In the genomic region with DNA sequence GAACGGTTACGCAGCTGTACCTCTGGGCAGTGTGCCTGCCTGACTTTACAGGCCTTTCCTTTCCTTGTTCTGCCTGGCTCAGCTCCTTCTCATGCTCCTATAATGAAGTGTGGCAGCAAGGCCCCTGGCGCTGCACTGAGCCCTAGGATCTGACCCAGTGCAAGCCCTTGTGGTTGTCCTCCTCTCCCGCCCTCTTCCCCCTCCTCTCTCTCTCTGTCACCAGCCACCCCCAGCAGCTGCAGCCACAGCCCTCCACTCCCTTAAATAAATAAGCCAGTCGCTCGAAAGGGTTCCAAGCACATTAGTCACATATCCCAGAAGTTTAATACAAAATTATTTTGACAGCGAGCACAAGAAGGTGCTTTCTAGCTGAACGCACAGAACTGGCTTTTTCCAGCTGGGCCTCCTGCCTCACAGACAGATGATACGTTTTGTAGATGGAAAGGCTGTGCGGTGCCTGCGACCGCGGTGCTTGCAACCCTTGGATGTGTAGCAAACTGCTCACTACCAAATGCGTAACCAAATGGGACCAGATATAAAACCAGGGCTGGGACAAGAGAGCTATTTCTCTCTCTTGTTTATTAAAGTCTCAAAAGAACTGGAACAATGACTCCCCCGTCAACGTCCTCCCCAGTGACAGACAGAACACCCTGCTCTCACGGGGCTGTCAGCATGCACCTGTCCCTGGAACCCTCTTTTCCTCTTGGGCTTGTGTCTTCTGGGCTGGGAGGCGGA, we compare ENCODE assay signal across 8 mouse cellular contexts.
DNase-seq lines count a peak whose midpoint lies in the region; ATAC-seq and TF ChIP-seq lines count a peak whose summit lies in the region.

No protein-coding gene starts in this region.

- no peak overlapping the region for H3K4me2 ChIP-seq in kidney, postnatal 0 days (ENCODE audit: low read length)
- peak overlapping the region; percentile 28; the same call in 1 of the 2 replicates for H3K4me2 ChIP-seq in embryonic facial prominence, embryonic 13.5 days
- peak overlapping the region; percentile 17; the same call in 1 of the 2 replicates for H3K4me2 ChIP-seq in lung, embryonic 16.5 days (ENCODE audit: low read depth, low read length)

- no peaks in the 10 kb centered on the region for H3K36me3 ChIP-seq in kidney, postnatal 0 days (ENCODE audit: insufficient read depth, low read length)
- no peaks in the 10 kb centered on the region for H3K36me3 ChIP-seq in embryonic facial prominence, embryonic 13.5 days
- no peaks in the 10 kb centered on the region for H3K36me3 ChIP-seq in lung, embryonic 16.5 days (ENCODE audit: control insufficient read depth, insufficient read depth, low read length)

- TF ChIP-seq CTCF in kidney, postnatal 0 days (IDR thresholded peaks at IDR 0.05; ENCODE audit: low read depth), result no peak

- no peak overlapping the region for H3K4me3 ChIP-seq in kidney, postnatal 0 days (replicated peaks; ENCODE audit: low read depth, low read length)
- H3K4me3 ChIP-seq in embryonic facial prominence, embryonic 13.5 days, result no peak overlapping the region
- no peak overlapping the region for H3K4me3 ChIP-seq in lung, embryonic 16.5 days (ENCODE audit: low read length)

- no peaks in the 10 kb centered on the region for H3K27me3 ChIP-seq in kidney, postnatal 0 days (ENCODE audit: insufficient read depth, low read length)
- H3K27me3 ChIP-seq in embryonic facial prominence, embryonic 13.5 days, result no peaks in the 10 kb centered on the region
- no peaks in the 10 kb centered on the region for H3K27me3 ChIP-seq in lung, embryonic 16.5 days (ENCODE audit: control insufficient read depth, insufficient read depth, low read depth, low read length)

- no peak overlapping the region for H3K9ac ChIP-seq in kidney, postnatal 0 days (ENCODE audit: low read depth, low read length)
- 0 out of 2 replicates have a peak overlapping the region, but pooled peaks have one; percentile 33 for H3K9ac ChIP-seq in embryonic facial prominence, embryonic 13.5 days
- 0 out of 2 replicates have a peak overlapping the region, but pooled peaks have one; percentile 17 for H3K9ac ChIP-seq in lung, embryonic 16.5 days (ENCODE audit: low read length)

- 0 out of 2 replicates have a peak, but pooled peaks have one; percentile 34 for ATAC-seq in kidney, postnatal 0 days (replicated peaks; ENCODE audit: low FRiP score, low read depth)
- peak; percentile 80 for ATAC-seq in embryonic facial prominence, embryonic 13.5 days (ENCODE audit: insufficient number of reproducible peaks, insufficient read depth, low FRiP score, low TSS enrichment, low read depth)
- ATAC-seq in lung, embryonic 16.5 days (ENCODE audit: low read depth), result peak; percentile 92

- WGBS in kidney, postnatal 0 days, result 36% methylated on average over 18 of the region's 18 CpGs
- WGBS in embryonic facial prominence, embryonic 13.5 days, result 33% methylated on average over 18 of the region's 18 CpGs
- 21% methylated on average over 18 of the region's 18 CpGs for WGBS in lung, embryonic 16.5 days

- peak; percentile 55 for DNase-seq in kidney, postnatal 0 days (ENCODE audit: low spot score)
- no peak for DNase-seq in kidney, adult 18-20 months
- DNase-seq in heart, postnatal 14 days, result peak; percentile 47 to 51
- DNase-seq in spleen, postnatal 14 days (ENCODE audit: low spot score in 2 of 2), result no peak
- no peak for DNase-seq in testis, postnatal 10 days (ENCODE audit: low spot score)
- DNase-seq in urinary bladder, postnatal 10 days (ENCODE audit: low spot score), result no peak

- peaks cover 43% of the 10 kb centered on the region for H3K4me1 ChIP-seq in kidney, postnatal 0 days (replicated peaks; ENCODE audit: insufficient read depth, low read length)
- H3K4me1 ChIP-seq in embryonic facial prominence, embryonic 13.5 days, result peaks cover 79% of the 10 kb centered on the region
- H3K4me1 ChIP-seq in lung, embryonic 16.5 days (replicated peaks; ENCODE audit: control insufficient read depth, insufficient read depth, low read length), result peaks cover 67% of the 10 kb centered on the region

- peak overlapping the region; percentile 26 for H3K27ac ChIP-seq in kidney, postnatal 0 days
- peak overlapping the region; percentile 88 for H3K27ac ChIP-seq in embryonic facial prominence, embryonic 13.5 days
- H3K27ac ChIP-seq in lung, embryonic 16.5 days (ENCODE audit: low read length), result peak overlapping the region; percentile 93

- intact Hi-C loops in heart, postnatal 14 days (cut with DNase I), result loop anchor here (5.0 kb wide), 1 partner anchor 504 kb away; a partner anchor contains a TSS

- H3K9me3 ChIP-seq in kidney, postnatal 0 days (replicated peaks; ENCODE audit: low read length), result no peaks in the 10 kb centered on the region
- no peaks in the 10 kb centered on the region for H3K9me3 ChIP-seq in embryonic facial prominence, embryonic 13.5 days
- H3K9me3 ChIP-seq in lung, embryonic 16.5 days (ENCODE audit: control insufficient read depth, low read length), result no peaks in the 10 kb centered on the region

Comparison
In these comparisons a context has a peak if more than half of its experiments do, and no peak if none do; other contexts are left out.
1. DNase-seq: peak in kidney, postnatal 0 days (single experiment) and heart, postnatal 14 days (2 of 2); none in kidney, adult 18-20 months (single experiment), spleen, postnatal 14 days (0 of 2), testis, postnatal 10 days (single experiment) and urinary bladder, postnatal 10 days (single experiment).
2. ATAC-seq: peak in every context shown above with its lines; median percentile 92 in lung, embryonic 16.5 days; 80 in embryonic facial prominence, embryonic 13.5 days; 34 in kidney, postnatal 0 days.
3. H3K27ac ChIP-seq: peak in every context shown above with its lines; median percentile 93 in lung, embryonic 16.5 days; 88 in embryonic facial prominence, embryonic 13.5 days; 26 in kidney, postnatal 0 days.